Mouse (Mus musculus) brain, embryonic 14.5 days (tissue): ENCODE measurements around the gene Runx2.

Source experiments
- CTCF ChIP-seq: fragments of 200-500 bp; IDR thresholded peaks from 2 replicates; pipeline ENCODE4 v1.5.1; 2012; ENCODE audit warnings: inconsistent platforms, mild to moderate bottlenecking, moderate library complexity, borderline replicate concordance; ENCODE audit not compliant: insufficient read depth, insufficient read length; ENCODE audit errors: extremely low read depth
- POLR2A ChIP-seq: fragments of 200-500 bp; IDR thresholded peaks from 2 replicates; pipeline ENCODE4 v1.6.1; 2012; ENCODE audit warnings: mild to moderate bottlenecking, inconsistent platforms, borderline replicate concordance; ENCODE audit not compliant: poor library complexity, insufficient read depth, insufficient read length, severe bottlenecking; ENCODE audit errors: extremely low read depth

DNA sequence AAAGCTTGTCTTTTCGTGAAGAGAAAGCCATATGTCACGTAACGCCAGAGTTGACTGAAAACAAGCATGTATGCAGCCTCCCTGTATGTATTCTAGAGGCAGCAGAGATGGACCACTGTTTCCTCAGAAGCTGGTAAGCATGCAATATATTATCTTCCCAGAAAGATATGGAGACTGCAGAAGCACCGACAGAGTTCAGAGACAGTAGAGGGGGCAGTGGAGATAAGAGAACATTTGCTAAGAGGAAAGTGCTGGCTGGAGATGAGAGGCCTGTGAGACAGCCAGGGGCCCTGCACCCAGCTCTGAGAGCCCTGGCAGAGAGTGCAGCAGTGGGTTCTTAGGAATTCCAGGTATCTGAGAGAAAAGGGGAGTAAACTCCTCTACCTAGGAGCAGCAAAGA, 182.3 kb downstream of the Runx2 start:
- TF ChIP-seq CTCF: no peak
- TF ChIP-seq POLR2A: no peak
